Mouse (Mus musculus): ENCODE measurements at regions not wholly inside any gene's neighbourhood (a gene's known extent, or its start where the extent isn't known, plus 50 kb on each side); places are given as distances from the start of the nearest gene placed in this dataset.

- TF ChIP-seq CTCF (IDR thresholded peaks at IDR 0.05; ENCODE audit: borderline replicate concordance, insufficient read depth, low read depth, low read length), result no peak
- no peak for TF ChIP-seq POLR2A (IDR thresholded peaks at IDR 0.05; ENCODE audit: borderline replicate concordance, insufficient read depth, low read length)
Measured at GRCm38 (mm10) chr2:28348453-28348852, 98.1 kb upstream of the Ppp1r26 start.

All from cerebellum, adult 2 months (tissue).